In the genomic region with DNA sequence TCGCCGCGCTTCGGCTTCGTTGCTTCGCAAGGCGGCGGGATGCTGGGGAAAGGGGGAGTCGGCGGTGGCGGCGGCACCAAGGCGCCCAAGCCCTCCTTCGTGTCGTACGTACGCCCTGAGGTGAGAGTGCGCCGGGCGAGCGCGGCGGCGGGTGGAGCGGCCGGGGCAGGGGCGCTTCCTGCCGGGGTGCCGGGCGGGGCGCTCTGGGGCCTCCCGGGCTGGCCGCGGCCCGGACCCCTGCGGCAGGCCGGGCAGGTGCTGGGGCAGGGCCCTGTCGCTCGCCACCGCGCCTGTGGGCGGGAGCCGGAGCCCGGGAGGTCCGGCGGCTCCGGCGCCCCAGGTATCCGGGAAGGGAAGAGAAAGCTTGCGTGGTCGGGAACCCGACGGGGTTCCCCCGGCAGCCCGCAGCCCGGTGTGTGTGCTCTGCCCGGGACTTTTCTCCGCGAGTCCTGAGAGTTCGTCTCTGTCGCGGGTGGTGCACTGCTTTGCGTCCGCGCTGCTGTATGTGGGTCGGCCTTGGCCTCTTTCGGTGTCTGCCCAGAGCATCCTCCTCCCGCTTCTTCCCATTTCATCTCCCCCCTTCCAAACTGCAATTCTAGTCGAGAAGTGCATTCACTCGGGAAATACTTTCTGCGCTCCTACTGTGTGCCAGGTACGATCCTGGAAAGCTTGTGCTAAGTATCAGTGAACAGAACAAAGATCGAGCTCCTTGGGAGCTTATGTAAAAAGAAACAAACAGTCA, we compare ENCODE assay signal across 8 mouse cellular contexts. TPM values are rescaled to one million over a fixed set of nuclear protein-coding genes. Genes with fewer than 3 reads are reported as not detected.
DNase-seq lines count a peak whose midpoint lies in the region; ATAC-seq and TF ChIP-seq lines count a peak whose summit lies in the region.

No protein-coding gene starts in this region.

- no peak for TF ChIP-seq CTCF in lung, adult 2 months (IDR thresholded peaks at IDR 0.05; ENCODE audit: insufficient read depth, low read length)

- WGBS in lung, adult 2 months = 1% methylated on average over 73 of the region's 73 CpGs
- WGBS in forebrain, embryonic 13.5 days = under 1% methylated on average over 45 of the region's 73 CpGs
- under 1% methylated on average over 63 of the region's 73 CpGs for WGBS in limb, embryonic 13.5 days
- 2% methylated on average over 65 of the region's 73 CpGs for WGBS in neural tube, embryonic 13.5 days

- H3K9ac ChIP-seq in forebrain, embryonic 13.5 days = peak overlapping the region; percentile 92
- H3K9ac ChIP-seq in limb, embryonic 13.5 days = peak overlapping the region; percentile 94
- H3K9ac ChIP-seq in neural tube, embryonic 13.5 days = peak overlapping the region; percentile 94

- no peaks in the 10 kb centered on the region for H3K36me3 ChIP-seq in forebrain, embryonic 13.5 days (ENCODE audit: poor library complexity, severe bottlenecking)
- H3K36me3 ChIP-seq in limb, embryonic 13.5 days = no peaks in the 10 kb centered on the region
- no peaks in the 10 kb centered on the region for H3K36me3 ChIP-seq in neural tube, embryonic 13.5 days

- H3K27ac ChIP-seq in forebrain, embryonic 13.5 days = peak overlapping the region; percentile 87
- H3K27ac ChIP-seq in limb, embryonic 13.5 days = peak overlapping the region; percentile 90
- peak overlapping the region; percentile 94 for H3K27ac ChIP-seq in neural tube, embryonic 13.5 days (replicated peaks)

- no peak for TF ChIP-seq POLR2A in lung, adult 2 months (IDR thresholded peaks at IDR 0.05; ENCODE audit: borderline replicate concordance, extremely low read depth, low read depth, low read length)

- peaks cover 19% of the 10 kb centered on the region for H3K4me1 ChIP-seq in lung, adult 2 months (ENCODE audit: control insufficient read depth, insufficient read depth, low read length)
- peaks cover 25% of the 10 kb centered on the region for H3K4me1 ChIP-seq in forebrain, embryonic 13.5 days
- H3K4me1 ChIP-seq in limb, embryonic 13.5 days = peaks cover 37% of the 10 kb centered on the region
- H3K4me1 ChIP-seq in neural tube, embryonic 13.5 days (replicated peaks) = peaks cover 37% of the 10 kb centered on the region

- no peaks in the 10 kb centered on the region for H3K27me3 ChIP-seq in forebrain, embryonic 13.5 days
- H3K27me3 ChIP-seq in limb, embryonic 13.5 days = no peaks in the 10 kb centered on the region
- no peaks in the 10 kb centered on the region for H3K27me3 ChIP-seq in neural tube, embryonic 13.5 days

- DNase-seq in lung, adult 2 months = peak; percentile 50
- no peak for DNase-seq in lung, postnatal 25 days (ENCODE audit: low spot score)
- peak; percentile 49 for DNase-seq in ZHBTc4 (ENCODE audit: low read depth, low spot score)
- DNase-seq in layer of hippocampus, postnatal 14 days (ENCODE audit: low spot score in 2 of 2) = no peak
- no peak for DNase-seq in frontal cortex, postnatal 14 days (ENCODE audit: low spot score in 2 of 2)

- ATAC-seq in forebrain, embryonic 13.5 days = peak; percentile 85
- ATAC-seq in limb, embryonic 13.5 days (ENCODE audit: low FRiP score, low read depth) = peak; percentile 73
- peak; percentile 85 for ATAC-seq in neural tube, embryonic 13.5 days (ENCODE audit: low read depth)

- peak overlapping the region; percentile 79 for H3K4me3 ChIP-seq in lung, adult 2 months (replicated peaks; ENCODE audit: extremely low read depth, low read depth, low read length)
- H3K4me3 ChIP-seq in forebrain, embryonic 13.5 days = peak overlapping the region; percentile 87
- peak overlapping the region; percentile 92 for H3K4me3 ChIP-seq in limb, embryonic 13.5 days
- H3K4me3 ChIP-seq in neural tube, embryonic 13.5 days = peak overlapping the region; percentile 92

- H3K4me2 ChIP-seq in forebrain, embryonic 13.5 days = peak overlapping the region; percentile 65
- peak overlapping the region; percentile 77 for H3K4me2 ChIP-seq in limb, embryonic 13.5 days (replicated peaks)
- peak overlapping the region; percentile 61 for H3K4me2 ChIP-seq in neural tube, embryonic 13.5 days

- H3K9me3 ChIP-seq in forebrain, embryonic 13.5 days (replicated peaks) = no peaks in the 10 kb centered on the region
- no peaks in the 10 kb centered on the region for H3K9me3 ChIP-seq in limb, embryonic 13.5 days
- H3K9me3 ChIP-seq in neural tube, embryonic 13.5 days = no peaks in the 10 kb centered on the region

RNA-seq across cellular contexts. Expression of a gene that starts 0.5 kb away (rescaled TPM):
- 20.2 and 25.9 TPM in 2 replicates for polyA plus RNA-seq in lung, adult 2 months (2012; rRNA removed)
- 10.3 and 11.3 TPM in 2 replicates for polyA plus RNA-seq in forebrain, embryonic 13.5 days (2015; fragmentation: Nextera tagmentation; extraction: Ambion mirVana)
- polyA plus RNA-seq in limb, embryonic 13.5 days (2015; fragmentation: Nextera tagmentation; extraction: Ambion mirVana) = 16.3 and 18.5 TPM in 2 replicates
- polyA plus RNA-seq in neural tube, embryonic 13.5 days (2015; fragmentation: Nextera tagmentation; extraction: Ambion mirVana) = 8.0 and 9.1 TPM in 2 replicates
- 10 to 100 TPM; 26.9 to 27.7 TPM for total RNA-seq in layer of hippocampus, postnatal 14 days (2021)

Comparison
In these comparisons a context has a peak if more than half of its experiments do, and no peak if none do; other contexts are left out.
1. DNase-seq: peak in lung, adult 2 months (single experiment) and ZHBTc4 (single experiment); none in lung, postnatal 25 days (single experiment), layer of hippocampus, postnatal 14 days (0 of 2) and frontal cortex, postnatal 14 days (0 of 2).
2. Peak in every context shown above with its lines, with median percentiles within 50 percentile points of each other: H3K4me3 ChIP-seq, ATAC-seq, H3K27ac ChIP-seq, H3K4me2 ChIP-seq and H3K9ac ChIP-seq.